Mouse (Mus musculus): ENCODE data around the gene Gap43. TPM values are rescaled to one million over a fixed set of nuclear protein-coding genes. Genes with fewer than 3 reads are reported as not detected.
A peak's percentile ranks its signal among the peaks of the same experiment; 100 is the strongest.
"Not testable (repeated sequence)": the region's sequence is repeated elsewhere in the genome, so short reads cannot be mapped to it uniquely, and the experiment has no call there.

The Gap43 gene
- total RNA-seq, 2 experiments from 2014 or later = 198 to 210 TPM

GRCm38 (mm10) chr16:42277713-42278112, 62.7 kb downstream of the Gap43 start:
- no peak for DNase-seq (ENCODE audit: low spot score in 2 of 2)
- no peak overlapping the region for H3K4me3 ChIP-seq
- TF ChIP-seq CTCF (conservative IDR thresholded peaks at IDR 0.05) = no peak
- no peak overlapping the region for H3K27ac ChIP-seq

GRCm38 (mm10) chr16:42277268-42277667, 63.2 kb downstream of the Gap43 start:
- no peak overlapping the region for H3K27ac ChIP-seq
- no peak for DNase-seq (ENCODE audit: low spot score in 2 of 2)
- no peak overlapping the region for H3K4me3 ChIP-seq
- no peak for TF ChIP-seq CTCF (conservative IDR thresholded peaks at IDR 0.05)

GRCm38 (mm10) chr16:42276216-42277141, 64.0 kb downstream of the Gap43 start:
- H3K27ac ChIP-seq = peak overlapping the region; percentile 52; the same call in 1 of the 2 replicates
- peak; percentile 78 to 86 for DNase-seq (ENCODE audit: low spot score in 2 of 2)
- peak; percentile 98 for TF ChIP-seq CTCF (conservative IDR thresholded peaks at IDR 0.05)
- peak overlapping the region; percentile 41 for H3K4me3 ChIP-seq

- Histone ChIP-seq H3K27ac (peak overlapping the region; percentile 52; the same call in 1 of the 2 replicates), H3K4me3 (peak overlapping the region; percentile 41)
- peak; percentile 21 to 23 for DNase-seq (ENCODE audit: low spot score in 2 of 2)
- TF ChIP-seq CTCF (conservative IDR thresholded peaks at IDR 0.05) = no peak
These were observed 64.8 kb downstream of the Gap43 start for GRCm38 (mm10) chr16:42275518-42276215.

GRCm38 (mm10) chr16:42271213-42271612, 69.2 kb downstream of the Gap43 start:
- DNase-seq (ENCODE audit: low spot score in 2 of 2) = no peak

GRCm38 (mm10) chr16:42269587-42269967, 70.9 kb downstream of the Gap43 start:
- DNase-seq (ENCODE audit: low spot score in 2 of 2) = no peak
- TF ChIP-seq CTCF (conservative IDR thresholded peaks at IDR 0.05) = no peak
- no peak overlapping the region for H3K4me3 ChIP-seq
- H3K27ac ChIP-seq = no peak overlapping the region

More at GRCm38 (mm10) chr16:42271213-42271612, 69.2 kb downstream of the Gap43 start:
- Histone ChIP-seq H3K27ac (no peak overlapping the region), H3K4me3 (no peak overlapping the region)
- TF ChIP-seq CTCF (conservative IDR thresholded peaks at IDR 0.05) = no peak

- DNase-seq (ENCODE audit: low spot score in 2 of 2) = peak; percentile 82 to 86
- 0 out of 2 replicates have a peak overlapping the region, but pooled peaks have one; percentile 28 for H3K27ac ChIP-seq
- no peak for TF ChIP-seq CTCF (conservative IDR thresholded peaks at IDR 0.05)
- no peak overlapping the region for H3K4me3 ChIP-seq
These were observed 71.4 kb downstream of the Gap43 start for GRCm38 (mm10) chr16:42268843-42269586.

GRCm38 (mm10) chr16:42265185-42265584, 75.3 kb downstream of the Gap43 start:
- no peak overlapping the region for H3K27ac ChIP-seq

GRCm38 (mm10) chr16:42262935-42263542, 77.4 kb downstream of the Gap43 start:
- Histone ChIP-seq H3K27ac (no peak overlapping the region), H3K4me3 (no peak overlapping the region)
- no peak for TF ChIP-seq CTCF (conservative IDR thresholded peaks at IDR 0.05)
- DNase-seq (ENCODE audit: low spot score in 2 of 2) = no peak

More at GRCm38 (mm10) chr16:42265185-42265584, 75.3 kb downstream of the Gap43 start:
- H3K4me3 ChIP-seq = no peak overlapping the region
- no peak for DNase-seq (ENCODE audit: low spot score in 2 of 2)
- TF ChIP-seq CTCF (conservative IDR thresholded peaks at IDR 0.05) = no peak

- H3K27ac ChIP-seq = peak overlapping the region; percentile 61; the same call in 1 of the 2 replicates
- H3K4me3 ChIP-seq = peak overlapping the region; percentile 51
- peak; percentile 60 to 69 for DNase-seq (ENCODE audit: low spot score in 2 of 2)
- TF ChIP-seq CTCF (conservative IDR thresholded peaks at IDR 0.05) = no peak
These were observed 84.8 kb downstream of the Gap43 start for GRCm38 (mm10) chr16:42255693-42256092.

- peak overlapping the region; percentile 61; the same call in 1 of the 2 replicates for H3K27ac ChIP-seq
- TF ChIP-seq CTCF (conservative IDR thresholded peaks at IDR 0.05) = no peak
- no peak for DNase-seq (ENCODE audit: low spot score in 2 of 2)
- H3K4me3 ChIP-seq = peak overlapping the region; percentile 51
These were observed 85.2 kb downstream of the Gap43 start for GRCm38 (mm10) chr16:42255222-42255621.

- no peak for TF ChIP-seq CTCF (conservative IDR thresholded peaks at IDR 0.05)
- Histone ChIP-seq H3K27ac (no peak overlapping the region), H3K4me3 (no peak overlapping the region)
- no peak for DNase-seq (ENCODE audit: low spot score in 2 of 2)
These were observed 88.2 kb downstream of the Gap43 start for GRCm38 (mm10) chr16:42252252-42252651.

- H3K4me3 ChIP-seq; H3K27ac ChIP-seq; DNase-seq (ENCODE audit: low spot score in 2 of 2): not testable (repeated sequence)
These were observed 96.3 kb downstream of the Gap43 start for GRCm38 (mm10) chr16:42244121-42244520.
